Mouse (Mus musculus) forebrain, postnatal 0 days (tissue): Measurements from ENCODE around the gene Gabra3. TPM values are rescaled to one million over a fixed set of nuclear protein-coding genes. Genes with fewer than 3 reads are reported as not detected.

Source experiments
- ATAC-seq: fragments of 200-750 bp; cut with Nextera tagmentation; 2 replicates; pipeline ENCODE4 v1.8.0; 2017; ENCODE audit warnings: mild to moderate bottlenecking, moderate library complexity
- DNase-seq: peaks from one replicate; pipeline ENCODE4 v3.0.0-alpha.2; 2015
- H3K27ac ChIP-seq: fragments of 300-500 bp; sonication (generic); 2 replicates; pipeline ENCODE4 v1.5.1; 2014; ENCODE audit warnings: low read depth, mild to moderate bottlenecking, antibody characterized with exemption, low read length, moderate library complexity, mixed read lengths
- H3K27me3 ChIP-seq: fragments of 300-500 bp; sonication (generic); 2 replicates; pipeline ENCODE4 v1.6.1; 2014; ENCODE audit warnings: mild to moderate bottlenecking, low read length, mixed read lengths; ENCODE audit not compliant: insufficient read depth
- H3K36me3 ChIP-seq: fragments of 300-500 bp; sonication (generic); 2 replicates; pipeline ENCODE4 v1.6.1; 2014; ENCODE audit warnings: mild to moderate bottlenecking, moderate library complexity; ENCODE audit not compliant: insufficient read depth
- H3K4me1 ChIP-seq: fragments of 300-500 bp; sonication (generic); 2 replicates; pipeline ENCODE4 v1.6.1; 2014; ENCODE audit warnings: antibody characterized with exemption; ENCODE audit not compliant: insufficient read depth
- H3K4me2 ChIP-seq: fragments of 300-500 bp; sonication (generic); 2 replicates; pipeline ENCODE4 v1.6.1; 2014; ENCODE audit warnings: low read depth, mild to moderate bottlenecking, moderate library complexity
- H3K4me3 ChIP-seq: fragments of 300-500 bp; sonication (generic); 2 replicates; pipeline ENCODE4 v1.5.1; 2014; ENCODE audit warnings: low read depth, low read length, mixed read lengths
- H3K9ac ChIP-seq: fragments of 300-500 bp; sonication (generic); 2 replicates; pipeline ENCODE4 v1.6.1; 2014; ENCODE audit warnings: mild to moderate bottlenecking
- H3K9me3 ChIP-seq: fragments of 300-500 bp; sonication (generic); 2 replicates; pipeline ENCODE4 v1.6.1; 2016; ENCODE audit warnings: low read length
- CTCF ChIP-seq: sonication (generic); IDR thresholded peaks from 2 replicates; pipeline ENCODE4 v1.5.1; 2016; ENCODE audit warnings: antibody characterized with exemption, control low read depth, low read depth
- WGBS: fragments of 180-500 bp; shearing (Covaris S2); extraction: QIAGEN DNeasy Blood & Tissue Kit; methylation state at CpG from one replicate; pipeline ENCODE4 v1.1.7; 2014; 5-methylcytosine and 5-hydroxymethylcytosine counted together
- polyA plus RNA-seq: library from polyadenylated mRNA; unstranded; fragments of >200 nt; fragmentation: Nextera tagmentation; extraction: Ambion mirVana; gene quantifications from 2 replicates; pipeline ENCODE4 v1.2.1, GENCODE M21; 2015
- total RNA-seq: library from RNA; depleted of rRNA; stranded (reverse); fragments of >200 nt; gene quantifications from 2 replicates; pipeline ENCODE4 v1.2.3, GENCODE M21; 2014; rRNA removed

Gabra3 gene
- total RNA-seq (39.3 and 49.5 TPM in 2 replicates), polyA plus RNA-seq (16.2 and 35.4 TPM in 2 replicates)

DNA sequence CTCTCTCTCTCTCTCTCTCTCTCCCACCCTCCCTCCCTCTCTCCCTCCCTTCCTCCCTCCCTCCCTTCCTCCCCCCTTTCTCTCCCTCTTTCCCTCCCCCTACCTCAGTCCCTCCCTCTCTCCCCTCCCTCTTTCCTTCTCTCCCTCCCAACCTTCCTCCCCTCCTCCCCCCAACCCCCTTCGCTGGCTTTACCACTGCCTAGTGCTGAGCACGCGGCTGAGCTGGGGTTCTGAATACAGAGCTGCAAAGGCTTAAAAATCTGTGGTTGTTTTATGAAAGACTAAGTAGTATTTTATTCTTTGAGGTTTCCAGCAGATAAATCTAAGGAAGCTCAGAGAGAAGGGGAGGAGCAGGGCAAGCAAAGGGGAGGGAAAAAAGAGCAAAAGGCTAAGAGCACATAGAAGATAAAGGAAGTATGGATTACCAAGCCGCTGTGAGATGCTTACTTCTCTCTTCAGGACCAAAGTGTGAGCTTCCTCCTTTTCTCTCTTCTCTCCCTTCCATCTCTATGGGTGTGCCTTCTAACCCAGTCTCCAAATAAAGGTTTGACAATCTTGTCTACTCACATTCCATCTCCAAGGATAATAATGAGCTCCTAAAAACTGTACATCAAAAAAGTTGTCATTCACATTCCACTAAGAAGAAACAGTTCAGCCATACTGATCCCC, at the start of gene Gabra3:
Gene Gabra3 (minus strand): TSS at position 619 of the 669 bp plus-strand sequence.
- Histone ChIP-seq H3K4me3 (peak within 1 kb of the TSS; percentile 36), H3K4me1 (no peaks in the 10 kb centered on the region), H3K27me3 (no peaks in the 10 kb centered on the region), H3K27ac (peak within 1 kb of the TSS; percentile 52; the same call in 1 of the 2 replicates), H3K9ac (peak within 1 kb of the TSS; percentile 43), H3K9me3 (no peaks in the 10 kb centered on the region), H3K4me2 (peak within 1 kb of the TSS; percentile 44), H3K36me3 (no peaks in the 10 kb centered on the region)
- ATAC-seq (peak; percentile 92), DNase-seq (peak; percentile 53)
- TF ChIP-seq CTCF = no peak
- 19% methylated on average over 4 of the region's 4 CpGs for WGBS

DNA sequence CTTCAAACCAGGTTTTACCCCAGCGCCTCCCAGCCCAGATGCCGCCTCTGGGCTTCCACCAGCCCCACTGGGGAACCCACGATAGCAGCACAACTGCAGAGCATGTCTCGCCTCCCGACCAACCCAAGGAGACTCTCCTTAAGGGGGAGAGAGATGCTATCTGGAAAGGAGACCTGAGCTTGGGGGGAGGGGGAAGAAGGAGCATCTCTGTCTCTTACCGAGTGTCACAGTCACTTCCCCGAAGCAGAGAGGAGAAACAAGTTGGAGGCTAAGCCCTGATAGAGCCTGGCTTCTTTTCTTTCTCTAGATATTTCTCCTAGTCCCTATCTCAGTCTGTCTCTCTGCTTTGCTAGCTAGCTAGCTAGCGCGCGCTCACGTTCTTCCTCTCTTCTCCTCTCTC, 859 bp downstream of the Gabra3 start:
- peak overlapping the region; percentile 52; the same call in 1 of the 2 replicates for H3K27ac ChIP-seq
- ATAC-seq (peak; percentile 85), DNase-seq (peak; percentile 56)
- H3K9ac ChIP-seq = peak overlapping the region; percentile 43
- no peaks in the 10 kb centered on the region for H3K27me3 ChIP-seq
- H3K4me1 ChIP-seq = no peaks in the 10 kb centered on the region
- no peaks in the 10 kb centered on the region for H3K9me3 ChIP-seq
- peak overlapping the region; percentile 36 for H3K4me3 ChIP-seq
- WGBS = 19% methylated on average over 11 of the region's 11 CpGs
- no peaks in the 10 kb centered on the region for H3K36me3 ChIP-seq
- no peak for TF ChIP-seq CTCF
- peak overlapping the region; percentile 44 for H3K4me2 ChIP-seq

DNA sequence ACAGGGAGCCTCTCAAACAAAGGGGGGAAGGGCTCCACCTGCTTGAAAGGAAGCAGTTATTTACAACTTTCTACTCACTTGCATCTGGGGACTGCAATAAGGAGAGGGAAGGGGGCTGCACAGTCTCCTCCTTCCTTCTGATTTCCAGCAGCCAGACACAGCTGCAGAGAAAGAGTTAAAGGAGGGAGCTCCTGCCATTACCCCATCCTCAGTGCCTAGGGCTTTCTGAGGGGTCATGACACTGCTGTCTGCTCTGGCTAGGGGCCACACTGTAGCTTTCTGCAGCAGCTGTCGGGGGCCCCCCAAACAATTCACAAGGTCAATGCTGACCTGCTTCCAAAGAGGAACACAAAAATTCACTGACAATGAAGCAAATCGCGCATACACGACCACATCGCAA, 1.3 kb downstream of the Gabra3 start:
- H3K27ac ChIP-seq = peak overlapping the region; percentile 52; the same call in 1 of the 2 replicates
- H3K4me3 ChIP-seq = peak overlapping the region; percentile 36
- H3K9me3 ChIP-seq = no peaks in the 10 kb centered on the region
- 27% methylated on average over 5 of the region's 5 CpGs for WGBS
- H3K4me1 ChIP-seq = no peaks in the 10 kb centered on the region
- H3K36me3 ChIP-seq = no peaks in the 10 kb centered on the region
- peak; percentile 40 for ATAC-seq
- peak overlapping the region; percentile 43 for H3K9ac ChIP-seq
- H3K4me2 ChIP-seq = peak overlapping the region; percentile 44
- TF ChIP-seq CTCF = no peak
- DNase-seq = no peak
- H3K27me3 ChIP-seq = no peaks in the 10 kb centered on the region

DNA sequence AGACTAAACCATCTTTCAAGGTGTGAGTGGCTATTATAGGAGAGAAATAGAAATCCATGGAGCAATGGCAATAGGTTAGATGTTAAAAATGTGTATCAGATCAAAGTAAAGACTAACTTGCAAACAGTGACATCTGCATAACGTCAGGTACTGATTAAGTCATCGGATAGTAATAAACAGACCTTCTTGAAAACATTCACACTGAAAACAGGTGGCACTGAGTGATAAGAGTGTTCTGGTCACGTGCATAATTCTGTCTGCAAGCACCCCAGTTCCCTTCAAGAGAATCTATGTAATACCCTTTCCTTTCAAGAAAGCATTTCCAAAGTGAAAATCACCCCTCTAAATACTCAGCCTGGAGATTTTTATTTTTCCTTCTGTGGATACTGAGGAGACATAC, 6.0 kb downstream of the Gabra3 start:
- TF ChIP-seq CTCF = no peak
- no peak overlapping the region for H3K4me3 ChIP-seq
- no peaks in the 10 kb centered on the region for H3K4me1 ChIP-seq
- no peak overlapping the region for H3K4me2 ChIP-seq
- ATAC-seq (no peak), DNase-seq (no peak)
- no peaks in the 10 kb centered on the region for H3K9me3 ChIP-seq
- H3K9ac ChIP-seq = no peak overlapping the region
- H3K36me3 ChIP-seq = no peaks in the 10 kb centered on the region
- H3K27ac ChIP-seq = no peak overlapping the region
- H3K27me3 ChIP-seq = no peaks in the 10 kb centered on the region
- 70% methylated on average over 3 of the region's 3 CpGs for WGBS

DNA sequence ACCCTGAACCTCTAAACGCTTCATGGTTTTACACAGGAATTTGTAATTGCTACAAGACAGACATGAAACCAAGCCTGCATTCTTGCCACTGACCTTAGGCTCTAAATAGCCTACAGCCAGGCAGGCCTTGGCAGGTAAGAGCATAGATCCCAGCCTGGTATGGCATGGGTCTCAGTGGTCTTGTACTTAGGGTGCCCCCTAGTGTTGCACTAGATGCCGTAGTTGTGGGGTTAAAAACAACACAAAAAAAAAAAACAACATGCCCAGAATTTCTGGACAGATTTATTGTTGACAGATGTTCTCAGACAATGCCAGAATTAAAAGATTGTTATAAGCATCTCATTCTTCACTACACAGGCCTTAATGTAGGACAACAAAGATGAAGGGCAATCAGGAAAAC, 12.0 kb downstream of the Gabra3 start:
- ATAC-seq (no peak), DNase-seq (no peak)
- Histone ChIP-seq H3K4me3 (no peak overlapping the region), H3K27me3 (no peaks in the 10 kb centered on the region), H3K9ac (no peak overlapping the region), H3K27ac (no peak overlapping the region), H3K9me3 (no peaks in the 10 kb centered on the region), H3K36me3 (no peaks in the 10 kb centered on the region), H3K4me2 (no peak overlapping the region), H3K4me1 (no peaks in the 10 kb centered on the region)
- no peak for TF ChIP-seq CTCF
- WGBS = 71% methylated on average over 2 of the region's 2 CpGs

DNA sequence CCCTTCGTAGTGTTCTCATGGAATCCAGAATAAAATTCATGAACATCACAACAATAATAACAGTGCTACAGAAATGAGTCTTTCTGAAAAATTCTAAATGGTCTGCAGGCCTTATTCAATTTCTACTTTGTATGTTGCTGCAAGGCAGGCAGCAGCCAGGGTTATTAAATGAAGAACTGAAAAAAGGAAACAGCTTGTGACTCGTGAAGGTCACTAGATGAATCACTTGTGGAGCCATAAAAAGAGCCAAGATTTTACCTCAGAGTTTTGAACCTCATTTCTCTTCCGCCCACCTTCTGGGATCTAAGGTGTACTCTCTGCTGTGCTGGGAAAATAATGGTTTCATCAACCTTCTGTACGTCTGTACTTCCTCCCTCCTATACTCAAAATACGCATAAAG, 159.4 kb downstream of the Gabra3 start:
- no peaks in the 10 kb centered on the region for H3K36me3 ChIP-seq
- TF ChIP-seq CTCF = no peak
- H3K9ac ChIP-seq = no peak overlapping the region
- no peak overlapping the region for H3K27ac ChIP-seq
- ATAC-seq (no peak), DNase-seq (no peak)
- 83% methylated on average over 5 of the region's 5 CpGs for WGBS
- no peaks in the 10 kb centered on the region for H3K27me3 ChIP-seq
- no peaks in the 10 kb centered on the region for H3K4me1 ChIP-seq
- H3K9me3 ChIP-seq = no peaks in the 10 kb centered on the region
- H3K4me2 ChIP-seq = no peak overlapping the region
- no peak overlapping the region for H3K4me3 ChIP-seq

DNA sequence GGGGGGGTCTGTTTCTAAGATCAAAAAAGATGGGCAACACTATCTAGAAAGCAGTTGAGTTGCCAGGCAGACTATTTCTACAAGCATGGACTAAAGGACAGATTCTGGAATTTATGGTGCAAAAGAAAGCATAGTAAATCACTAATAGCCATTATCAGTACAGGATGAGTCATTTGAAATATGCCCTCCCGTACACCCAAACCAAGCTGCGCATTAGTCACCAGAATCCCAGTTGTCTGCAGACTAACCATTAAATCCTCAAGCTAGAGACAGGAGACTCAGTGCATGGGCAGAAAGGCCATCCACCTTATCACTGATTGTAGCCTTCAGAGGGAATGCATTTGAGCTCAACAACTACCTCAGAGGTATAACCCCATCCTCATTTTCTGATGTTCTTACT, 166.8 kb downstream of the Gabra3 start:
- H3K4me1 ChIP-seq = no peaks in the 10 kb centered on the region
- no peak overlapping the region for H3K9ac ChIP-seq
- H3K27me3 ChIP-seq = no peaks in the 10 kb centered on the region
- WGBS = 100% methylated on average over 2 of the region's 2 CpGs
- no peaks in the 10 kb centered on the region for H3K9me3 ChIP-seq
- H3K27ac ChIP-seq = no peak overlapping the region
- no peaks in the 10 kb centered on the region for H3K36me3 ChIP-seq
- TF ChIP-seq CTCF = no peak
- ATAC-seq = no peak
- H3K4me2 ChIP-seq = no peak overlapping the region
- no peak overlapping the region for H3K4me3 ChIP-seq
- no peak for DNase-seq
